Mouse (Mus musculus): ENCODE data around the gene Limch1. TPM values are rescaled to one million over a fixed set of nuclear protein-coding genes. Genes with fewer than 3 reads are reported as not detected.

Gene Limch1
- total RNA-seq, 4 experiments from 2014 or later = 112 to 133 (median 124) TPM

DNA sequence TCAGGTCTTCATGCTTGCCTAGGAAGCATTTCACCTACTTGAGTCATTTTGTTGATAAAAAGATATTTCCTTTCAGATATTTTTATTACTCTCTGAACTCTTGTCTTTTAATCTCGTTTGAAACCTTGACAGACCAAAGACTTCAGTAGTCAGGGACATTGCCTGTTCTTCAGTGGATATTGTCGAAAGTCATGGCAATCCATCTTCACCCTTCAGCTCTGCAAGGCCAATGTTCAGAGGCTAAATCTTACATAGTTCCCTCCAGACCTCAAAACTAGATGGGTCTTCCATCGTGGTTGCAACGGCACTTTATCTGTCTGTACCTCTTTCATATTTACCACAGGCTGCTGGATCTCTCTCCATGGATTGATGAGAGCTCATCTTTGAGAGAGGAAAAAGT is 80.0 kb downstream of the Limch1 start:
- DNase-seq (ENCODE audit: low spot score in 2 of 2) = no peak

DNA sequence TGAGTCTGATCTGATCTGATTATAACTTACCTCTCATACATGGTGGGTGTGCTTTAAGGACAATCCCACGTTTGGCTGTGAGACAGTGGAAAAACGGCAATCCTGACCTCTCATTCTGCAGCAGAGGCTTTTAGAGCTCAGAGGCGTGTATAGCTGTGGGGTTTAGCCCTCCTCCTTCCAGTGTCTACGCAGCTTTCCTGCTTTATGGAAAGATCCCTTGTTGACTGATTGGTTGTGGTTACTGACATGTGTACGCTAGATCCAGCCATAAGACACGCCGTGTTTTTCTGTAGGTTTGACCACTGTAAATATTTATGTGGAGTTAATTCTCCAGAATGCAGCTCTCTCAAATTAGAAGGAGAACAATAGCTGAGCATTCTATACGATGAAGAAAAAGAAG is 81.2 kb downstream of the Limch1 start:
- no peak for DNase-seq (ENCODE audit: low spot score in 2 of 2)

DNA sequence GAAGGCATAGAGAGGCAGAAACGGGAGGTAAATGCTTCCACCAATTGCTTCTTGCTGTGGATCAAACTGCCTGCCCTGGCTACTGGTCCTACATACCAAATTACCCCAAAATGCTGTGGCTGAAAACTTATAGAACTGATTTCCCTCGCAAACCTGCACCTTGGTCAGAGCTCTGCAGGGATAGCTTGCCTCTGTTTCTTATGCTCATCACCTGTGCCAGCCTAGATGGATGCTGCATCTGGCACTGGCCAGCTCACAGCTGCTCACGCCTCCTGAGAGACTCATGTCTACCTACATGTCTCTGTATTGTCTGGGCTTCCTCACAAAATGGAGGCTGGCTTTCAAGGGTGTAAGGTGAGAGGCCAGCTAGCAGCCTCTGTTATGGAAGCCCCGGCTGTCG is 83.9 kb downstream of the Limch1 start:
- DNase-seq (ENCODE audit: low spot score in 2 of 2) = no peak

DNA sequence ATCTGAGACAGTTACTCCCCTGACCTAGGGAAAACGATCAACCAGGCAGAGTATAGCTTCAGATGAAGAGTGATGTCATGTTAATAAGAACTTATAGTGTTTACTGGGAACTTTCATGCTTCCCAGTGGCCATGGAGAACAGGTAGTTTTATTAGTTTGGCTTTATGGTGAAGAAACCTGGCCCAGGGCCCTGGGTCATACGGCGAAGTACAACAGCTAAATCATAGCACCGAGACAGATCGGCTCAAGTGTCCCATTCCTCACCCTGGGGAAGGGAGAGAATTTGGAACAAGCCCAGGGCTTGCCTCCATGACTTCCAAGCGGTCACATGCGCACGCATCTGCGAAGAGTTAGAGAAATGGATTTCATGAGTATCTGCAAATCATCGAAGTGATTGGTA is 84.6 kb downstream of the Limch1 start:
- DNase-seq (ENCODE audit: low spot score in 2 of 2) = no peak

DNA sequence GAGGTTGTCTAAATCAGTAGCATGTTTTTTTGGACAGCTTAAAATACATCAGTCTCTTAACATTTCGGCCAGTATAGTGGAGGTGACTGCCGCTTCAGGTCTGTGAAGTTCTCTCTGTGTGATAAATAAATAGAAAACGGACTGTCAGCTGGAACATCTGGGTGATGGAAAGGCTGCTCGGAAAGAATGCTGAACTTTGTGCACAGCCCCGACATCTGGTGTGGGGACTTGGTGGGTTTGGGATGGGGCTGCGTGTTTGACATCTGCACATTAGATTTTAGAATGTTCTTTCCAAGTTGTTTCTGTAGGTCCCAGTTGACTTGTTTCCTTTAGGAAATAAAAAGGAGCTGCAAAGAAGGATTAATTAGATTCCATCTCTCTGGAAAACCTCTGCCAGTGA is 89.1 kb downstream of the Limch1 start:
- DNase-seq (ENCODE audit: low spot score in 2 of 2) = no peak

DNA sequence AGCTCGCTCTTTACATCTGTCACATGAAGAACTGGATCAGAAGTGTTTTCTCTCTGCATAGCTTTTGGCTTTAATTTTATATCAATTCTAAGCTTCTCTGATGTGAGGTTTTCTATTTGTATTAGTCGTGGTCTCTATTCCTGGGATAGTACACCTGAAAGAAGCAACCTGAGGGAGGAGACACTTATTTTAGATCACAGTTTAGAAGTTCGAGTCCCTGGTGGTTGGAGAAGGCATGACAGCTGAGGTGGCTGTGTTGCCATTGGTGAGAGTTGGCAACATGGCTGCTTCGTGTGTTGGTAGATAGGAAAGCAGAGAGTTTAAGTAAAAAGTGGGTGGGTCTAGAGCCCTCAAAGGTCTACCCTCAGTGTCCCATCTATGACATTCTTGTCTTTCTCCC is 91.3 kb downstream of the Limch1 start:
- DNase-seq (ENCODE audit: low spot score in 2 of 2) = no peak

DNA sequence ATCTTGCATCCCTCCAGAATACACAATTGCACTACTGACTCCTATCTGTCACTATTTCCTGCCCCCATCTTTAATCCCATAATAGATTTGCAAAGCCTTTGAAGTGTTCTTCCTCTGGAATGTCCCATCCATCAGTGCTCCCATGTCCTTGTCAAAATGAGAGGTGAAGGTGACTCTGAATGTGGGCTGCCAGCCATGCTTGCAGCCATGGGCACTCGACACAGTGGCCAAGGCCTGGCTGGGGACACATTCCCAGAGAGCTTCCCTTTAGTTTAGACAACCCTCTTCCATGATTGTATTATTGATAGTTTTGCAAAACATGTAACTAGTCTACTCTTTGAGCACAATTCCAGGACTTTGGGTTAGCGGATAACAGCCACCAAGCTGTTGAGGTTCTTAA is 96.3 kb downstream of the Limch1 start:
- DNase-seq (ENCODE audit: low spot score in 2 of 2) = no peak

DNA sequence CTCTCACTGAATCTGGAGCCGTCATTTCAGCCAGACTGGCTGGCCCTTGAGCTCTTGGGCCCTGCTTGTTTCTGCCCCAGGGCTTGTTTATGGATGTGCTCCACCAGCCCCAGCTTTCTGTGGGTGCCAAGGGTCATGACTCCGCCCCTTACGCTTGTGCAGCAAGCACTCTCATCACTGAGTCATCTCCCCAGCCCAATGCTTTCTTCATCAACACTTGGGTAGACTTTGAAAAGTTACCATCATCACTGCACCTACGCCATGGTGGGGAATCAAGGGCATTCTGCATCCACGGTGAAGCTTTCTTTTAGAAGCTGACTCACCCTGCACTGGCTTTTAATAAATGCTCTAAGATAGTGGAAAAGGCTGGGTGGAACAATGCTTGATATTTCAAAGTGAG is 97.1 kb downstream of the Limch1 start:
- DNase-seq (ENCODE audit: low spot score in 2 of 2) = no peak

DNA sequence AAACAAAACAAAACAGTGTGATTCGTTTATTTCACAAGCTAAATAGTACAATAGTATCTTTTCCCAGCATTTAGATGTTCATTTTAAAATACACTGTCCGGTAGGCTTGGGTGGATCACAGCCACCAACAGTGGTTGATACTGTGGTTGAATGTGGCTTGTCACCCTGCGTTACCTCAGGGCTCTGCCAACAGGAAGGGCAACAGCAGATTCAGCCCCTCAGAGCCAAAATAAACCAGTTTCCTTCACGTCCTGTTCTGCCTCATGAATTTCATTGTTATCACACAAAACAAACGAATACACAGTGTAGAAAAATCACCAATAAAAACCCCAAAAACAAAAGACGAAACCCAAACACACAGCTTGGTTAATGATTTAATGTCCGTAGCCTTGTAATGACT is 102.5 kb downstream of the Limch1 start:
- no peak for DNase-seq (ENCODE audit: low spot score in 2 of 2)

DNA sequence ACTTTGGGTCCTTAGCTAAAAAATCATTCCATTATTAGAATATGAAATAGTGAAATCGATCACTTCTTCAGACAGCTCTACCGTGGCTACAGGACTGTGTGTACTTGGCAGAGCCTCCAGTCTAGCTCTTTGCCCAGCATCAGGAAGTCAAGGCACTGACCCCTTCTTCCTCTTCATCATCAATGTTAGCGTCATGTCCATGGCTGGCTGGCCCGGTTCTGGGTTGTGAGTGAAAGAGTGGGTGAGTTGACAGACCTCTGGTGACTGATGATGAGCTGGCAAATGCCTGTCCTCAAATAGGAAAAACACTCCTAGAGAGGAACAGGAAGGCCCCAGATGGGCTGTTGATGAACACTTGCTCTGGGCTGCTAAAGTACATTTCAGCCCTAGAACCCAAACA is 103.5 kb downstream of the Limch1 start:
- no peak for DNase-seq (ENCODE audit: low spot score in 2 of 2)

DNA sequence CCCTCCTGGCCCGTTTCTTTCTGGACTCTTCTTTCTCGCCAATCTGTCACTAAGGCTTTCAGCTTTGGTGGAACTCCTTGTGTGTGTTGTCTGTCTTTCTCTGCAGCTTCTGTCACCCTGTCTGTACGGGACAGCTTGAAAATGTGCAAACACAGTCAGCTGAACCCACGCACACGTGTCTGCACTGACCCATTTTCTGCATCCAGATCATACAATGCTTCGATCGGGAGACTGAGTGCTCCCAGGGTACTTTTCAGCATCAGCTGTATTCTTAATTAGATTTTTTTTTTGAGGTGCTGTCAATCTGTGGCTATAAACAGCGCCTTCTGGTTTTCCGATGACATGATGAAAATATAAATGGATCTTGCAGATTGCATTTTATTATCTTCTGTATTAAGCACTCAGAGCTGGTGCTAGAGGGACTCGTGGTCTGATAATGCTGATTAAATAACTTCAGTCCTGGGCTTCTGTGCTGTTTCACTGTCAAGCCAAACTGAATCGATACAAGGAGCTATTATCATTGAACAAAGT is 105.2 kb downstream of the Limch1 start:
- peak; percentile 48 to 66 for DNase-seq (ENCODE audit: low spot score in 2 of 2)

DNA sequence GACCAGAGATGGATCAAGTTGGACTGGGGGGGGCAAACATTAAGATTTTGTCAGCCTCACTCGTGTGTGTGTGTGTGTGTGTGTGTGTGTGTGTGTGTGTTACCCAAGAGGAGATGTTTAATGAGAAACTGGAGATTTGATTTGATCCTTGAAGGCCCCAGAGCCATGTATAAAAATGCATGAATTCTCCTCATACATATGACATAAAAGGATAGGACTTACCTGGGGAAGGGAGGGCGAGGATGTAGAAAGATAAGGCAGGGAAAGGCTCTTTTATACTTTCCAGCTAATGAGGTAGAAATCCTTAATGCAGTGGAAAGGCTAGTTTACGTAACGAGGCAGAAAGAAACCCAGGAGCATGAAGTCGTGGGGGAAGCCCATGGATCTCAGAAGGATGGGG is 106.1 kb downstream of the Limch1 start:
- no peak for DNase-seq (ENCODE audit: low spot score in 2 of 2)

DNA sequence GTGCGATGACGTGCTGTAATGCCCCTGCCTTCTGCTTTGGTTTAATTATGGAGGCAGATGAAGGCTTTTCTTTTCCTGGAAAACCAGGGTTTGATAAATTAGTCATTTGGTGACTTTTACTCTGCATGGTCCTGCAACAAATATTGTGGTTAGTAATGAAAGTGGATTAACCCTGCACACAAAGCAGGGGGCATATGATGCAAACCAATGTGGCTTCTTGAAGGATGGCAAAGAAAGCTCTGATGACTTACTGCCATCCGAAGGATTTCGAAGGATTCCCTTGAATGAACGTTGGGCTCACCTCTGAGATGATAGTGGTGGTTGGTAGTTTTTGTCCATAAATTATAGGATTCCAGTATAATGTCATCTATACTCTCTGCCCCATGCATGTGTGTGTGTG is 108.6 kb downstream of the Limch1 start:
- DNase-seq (ENCODE audit: low spot score in 2 of 2) = no peak

DNA sequence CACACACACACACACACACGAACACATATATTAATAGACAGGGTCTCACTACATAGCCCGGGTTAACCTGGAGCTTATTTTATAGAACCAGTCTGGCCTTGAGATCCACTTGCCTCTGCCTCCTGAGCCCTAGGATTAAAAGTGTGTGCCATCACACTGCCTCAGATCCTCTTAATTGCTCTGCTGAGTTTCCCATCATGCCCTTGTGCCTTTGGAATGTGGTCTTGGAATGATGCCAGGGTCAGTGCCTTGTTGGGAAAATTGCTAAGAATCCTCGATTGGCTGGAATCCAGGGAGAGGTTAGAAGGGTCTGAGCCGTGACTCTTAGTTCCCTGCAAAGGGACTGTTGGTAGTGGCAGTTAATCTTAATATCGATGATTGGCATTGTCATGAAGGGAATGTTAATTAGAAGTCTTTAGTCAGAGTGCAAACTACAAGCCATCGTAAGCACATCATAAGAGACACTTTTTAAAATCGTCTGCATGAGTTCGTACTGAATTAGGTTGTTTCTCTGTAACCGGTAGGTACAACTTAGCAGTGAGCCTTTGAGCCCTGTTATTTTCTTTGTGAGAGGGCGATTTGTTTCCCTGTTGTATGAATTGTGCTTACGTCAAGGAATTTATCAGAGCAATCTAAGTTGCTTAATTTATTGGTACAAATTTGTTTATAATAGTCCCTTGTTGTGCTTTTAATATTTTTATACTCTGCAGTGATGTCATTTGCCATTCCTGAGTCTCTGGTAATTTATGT is 109.9 kb downstream of the Limch1 start:
- DNase-seq (ENCODE audit: low spot score in 2 of 2) = no peak

DNA sequence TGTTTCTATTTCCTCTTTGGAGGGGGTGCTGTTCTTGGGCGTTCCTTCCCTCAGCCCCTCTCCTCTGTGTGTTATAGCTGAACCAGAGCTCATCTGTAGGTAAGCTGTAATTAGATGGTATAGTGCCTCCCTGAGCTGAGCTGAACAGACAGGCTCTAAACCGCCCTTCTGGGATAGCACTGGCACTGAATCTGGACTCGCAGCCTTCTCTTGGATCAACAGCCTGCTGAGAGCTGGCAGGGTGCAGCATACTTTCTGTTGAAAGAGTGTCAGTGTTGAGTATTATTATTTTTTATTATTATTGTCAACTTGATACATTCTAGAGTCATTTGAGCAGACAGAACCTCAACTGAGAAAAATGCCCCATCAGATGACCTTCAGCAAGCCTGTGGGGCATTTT is 113.9 kb downstream of the Limch1 start:
- DNase-seq (ENCODE audit: low spot score in 2 of 2) = no peak

DNA sequence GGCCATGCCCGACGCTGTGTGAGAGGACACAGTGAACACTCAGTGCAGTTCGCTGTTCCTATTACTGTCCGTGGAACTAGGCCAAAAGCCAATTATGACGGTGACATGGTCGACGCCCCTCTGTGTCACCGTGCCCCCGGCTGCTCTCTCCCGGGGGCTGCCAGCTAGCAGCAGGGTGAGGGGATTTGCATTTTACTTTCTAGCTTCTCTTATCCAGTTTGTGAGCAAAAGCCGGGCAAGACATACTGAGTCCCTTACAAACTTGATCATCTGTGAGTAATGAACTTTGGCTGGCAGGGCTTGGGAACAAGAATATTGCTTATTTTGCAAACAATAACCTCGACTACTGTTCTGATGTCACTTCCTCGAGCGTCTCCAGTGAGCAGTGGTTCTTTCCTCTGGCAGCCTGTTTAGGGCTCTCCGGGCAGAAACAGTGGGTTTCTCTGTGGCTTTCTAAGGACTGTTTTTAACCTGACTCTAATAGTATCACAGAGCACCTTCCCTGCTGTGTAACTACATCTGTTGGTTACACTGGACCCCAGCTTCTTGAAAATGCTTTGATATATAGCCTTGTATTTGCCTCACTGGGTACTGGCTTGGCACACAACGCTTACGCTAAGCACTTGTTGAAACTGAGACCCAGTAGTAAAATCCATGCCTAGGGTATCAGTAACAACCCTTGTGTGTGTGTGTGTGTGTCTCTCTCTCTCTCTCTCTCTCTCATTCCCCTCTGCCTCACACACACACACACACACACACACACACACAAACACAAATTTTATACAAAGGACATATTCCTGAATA is 115.8 kb downstream of the Limch1 start:
- no peak for DNase-seq (ENCODE audit: low spot score in 2 of 2)

DNA sequence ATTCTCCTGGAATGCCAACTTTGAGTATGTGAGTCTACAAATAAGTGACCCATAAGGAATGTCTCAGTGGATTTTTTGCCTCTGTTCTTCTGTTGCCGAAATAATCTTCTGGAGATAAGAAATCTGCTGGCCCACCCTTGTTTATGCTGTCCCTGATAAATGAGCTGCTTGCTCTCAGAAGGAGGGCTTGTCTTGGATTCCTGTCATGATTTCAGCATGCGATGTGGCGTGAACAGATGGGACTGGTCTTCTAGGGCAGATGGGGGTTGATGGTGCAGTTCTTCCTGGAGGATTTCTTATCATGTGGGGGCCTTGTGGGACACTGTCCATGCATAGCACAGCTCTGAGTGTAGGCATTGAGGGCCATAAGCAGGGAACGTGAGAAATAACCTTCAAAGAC is 116.5 kb downstream of the Limch1 start:
- no peak for DNase-seq (ENCODE audit: low spot score in 2 of 2)

DNA sequence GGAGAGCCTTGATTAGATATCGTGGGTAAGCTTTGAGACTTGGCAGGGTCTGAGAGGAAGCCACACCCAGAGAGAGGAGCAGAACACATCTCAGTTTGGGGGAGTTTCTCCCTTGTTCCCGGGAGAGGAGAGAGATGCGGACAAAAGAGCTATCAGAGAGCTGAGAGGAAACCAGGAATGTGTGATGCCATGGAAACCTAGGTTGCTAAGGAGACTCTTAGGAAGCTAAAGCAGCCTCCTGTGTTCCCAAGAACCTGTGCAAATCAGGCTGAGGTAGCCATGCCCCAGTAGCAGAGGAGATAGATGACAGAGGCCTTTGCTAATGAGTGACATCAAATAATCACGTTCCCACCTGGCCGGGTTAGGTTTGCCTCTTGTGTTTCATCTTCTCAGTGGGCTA is 119.6 kb downstream of the Limch1 start:
- DNase-seq (ENCODE audit: low spot score in 2 of 2) = peak; percentile 26 to 32

DNA sequence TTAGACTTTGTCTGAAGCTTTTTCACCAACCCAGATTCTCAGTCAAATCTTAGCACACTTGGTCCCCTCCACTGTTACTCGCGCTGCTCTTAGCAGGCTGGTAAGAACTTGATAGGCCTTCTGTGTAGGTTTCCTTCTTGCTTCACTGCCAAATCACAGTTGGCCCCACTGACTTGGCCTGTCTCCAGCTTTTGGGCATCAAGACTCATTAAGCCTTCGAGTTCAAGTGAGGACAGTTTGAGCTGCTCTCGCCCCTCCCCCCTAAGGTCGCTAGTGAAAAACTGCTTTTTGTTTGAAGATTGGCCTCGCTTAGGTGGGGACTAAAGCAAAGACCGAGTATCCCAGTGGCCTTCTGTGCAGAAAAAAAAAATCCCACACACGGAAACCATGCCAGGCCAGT is 120.4 kb downstream of the Limch1 start:
- peak; percentile 49 to 56 for DNase-seq (ENCODE audit: low spot score in 2 of 2)

DNA sequence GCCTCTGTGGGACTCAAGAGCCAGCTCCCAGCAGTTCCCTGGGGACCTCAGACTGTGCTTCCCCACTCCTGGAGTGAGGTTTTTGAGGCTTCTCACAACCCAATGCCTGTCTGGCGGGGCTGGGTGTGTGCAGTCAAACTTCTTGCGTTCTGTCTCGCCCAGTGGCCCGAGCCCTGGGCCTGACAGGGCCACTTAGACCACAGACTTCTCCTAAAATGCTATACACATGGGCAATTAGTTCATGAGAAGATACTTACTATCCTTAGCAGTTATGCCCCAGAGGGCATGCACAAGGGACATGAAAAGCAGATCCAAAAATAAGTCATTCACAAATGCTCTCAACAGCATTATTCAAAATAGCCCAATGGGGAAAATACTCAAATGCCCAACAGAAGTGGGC is 123.9 kb downstream of the Limch1 start:
- no peak for DNase-seq (ENCODE audit: low spot score in 2 of 2)

DNA sequence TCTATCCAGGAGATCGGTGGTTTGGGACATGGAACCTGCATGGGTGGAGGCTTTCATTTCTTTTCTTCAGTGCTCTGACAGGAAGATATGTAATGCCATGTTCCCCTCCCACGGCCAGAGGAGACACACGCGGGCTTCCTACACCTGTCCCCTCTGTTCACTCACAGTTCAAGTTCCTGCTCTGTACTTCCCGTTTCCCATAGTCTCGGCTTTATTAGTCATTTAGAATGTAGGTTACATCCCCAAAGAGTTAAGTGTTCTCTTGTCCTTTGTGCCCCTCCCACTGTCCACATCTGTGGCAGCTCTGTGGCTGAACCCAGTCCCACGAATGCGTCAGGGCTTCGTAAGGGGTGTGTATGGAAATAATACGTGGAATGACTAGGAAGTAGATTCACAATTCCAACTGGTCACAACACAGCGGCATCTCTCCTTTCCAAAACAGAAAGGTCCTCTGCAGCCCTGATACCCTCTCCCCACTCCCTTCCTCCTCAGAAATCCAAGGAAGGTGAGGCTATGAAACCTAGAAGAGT is 126.0 kb downstream of the Limch1 start:
- no peak for DNase-seq (ENCODE audit: low spot score in 2 of 2)

DNA sequence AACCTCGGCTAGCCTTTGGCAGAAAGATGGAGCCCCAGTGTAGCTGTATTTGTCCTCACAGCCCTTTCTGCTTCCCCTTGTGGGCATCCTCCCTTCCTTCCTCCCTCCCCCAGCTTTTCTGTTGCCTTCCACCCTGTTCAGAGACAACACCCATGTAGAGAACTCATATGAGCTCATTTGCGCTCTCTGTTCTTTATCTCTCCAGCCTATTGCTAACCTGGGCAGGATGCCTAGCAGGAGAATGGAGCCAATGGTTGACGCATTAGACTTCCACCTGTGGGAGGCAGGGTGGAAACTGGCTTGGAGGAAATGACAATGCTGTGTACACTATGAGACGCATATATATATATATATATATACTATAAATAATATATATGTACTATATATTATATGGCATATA is 126.4 kb downstream of the Limch1 start:
- DNase-seq (ENCODE audit: low spot score in 2 of 2) = no peak

DNA sequence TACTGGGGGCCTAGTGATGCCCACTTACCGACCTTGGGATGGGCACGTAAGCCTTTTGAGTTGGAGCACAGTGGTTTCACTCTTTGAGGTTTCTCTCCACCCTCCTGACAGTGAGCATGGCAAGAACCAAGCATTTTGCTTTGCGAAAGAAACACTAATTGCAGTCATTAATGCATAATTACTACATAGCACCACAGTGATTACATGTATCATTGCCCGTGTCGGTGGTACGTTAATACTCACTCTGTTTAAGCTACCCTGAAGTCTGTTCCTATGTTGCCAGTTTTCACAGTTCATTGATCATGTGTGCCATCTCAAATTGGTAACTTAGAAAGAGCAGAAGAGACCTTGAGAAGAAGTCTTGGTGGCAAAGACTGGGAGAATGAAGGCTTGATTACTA is 127.1 kb downstream of the Limch1 start:
- DNase-seq (ENCODE audit: low spot score in 2 of 2) = no peak
